Mouse (Mus musculus) olfactory bulb, adult 2 months (tissue): ENCODE data around the gene Ginm1. TPM values are rescaled to one million over a fixed set of nuclear protein-coding genes. Genes with fewer than 3 reads are reported as not detected.

Experiments used
- H3K27ac ChIP-seq: fragments of 200-500 bp; 2 replicates; pipeline ENCODE4 v1.5.1; 2012; ENCODE audit warnings: low read depth, low read length; ENCODE audit not compliant: insufficient read depth
- H3K4me1 ChIP-seq: fragments of 200-500 bp; 2 replicates; pipeline ENCODE4 v1.6.1; 2012; ENCODE audit warnings: low read length; ENCODE audit not compliant: control insufficient read depth, insufficient read depth
- H3K4me3 ChIP-seq: fragments of 200-500 bp; 2 replicates; pipeline ENCODE4 v1.5.1; 2012; ENCODE audit warnings: mild to moderate bottlenecking, low read depth, low read length, moderate library complexity; ENCODE audit not compliant: insufficient read depth
- CTCF ChIP-seq: fragments of 200-500 bp; IDR thresholded peaks from 2 replicates; pipeline ENCODE4 v1.5.1; 2012; ENCODE audit warnings: low read depth, mild to moderate bottlenecking, low read length, moderate library complexity; ENCODE audit not compliant: insufficient read depth
- POLR2A ChIP-seq: fragments of 200-500 bp; IDR thresholded peaks from 2 replicates; pipeline ENCODE4 v1.6.1; 2012; ENCODE audit warnings: mild to moderate bottlenecking, low read depth, low read length, moderate library complexity; ENCODE audit not compliant: insufficient read depth
- WGBS: fragments of 180-500 bp; shearing (Covaris S2); methylation state at CpG from one replicate; pipeline ENCODE4 v1.1.7; 2018; 5-methylcytosine and 5-hydroxymethylcytosine counted together
- polyA plus RNA-seq: library from polyadenylated mRNA; stranded (reverse); fragments of >200 nt; gene quantifications from 2 replicates; pipeline ENCODE4 v1.2.4, GENCODE M21; 2012; ENCODE audit warnings: low replicate concordance; ENCODE audit not compliant: missing spikeins, insufficient read depth, insufficient read length

Gene Ginm1
- polyA plus RNA-seq, 1 experiment: not detected

- H3K4me1 ChIP-seq: peaks cover 3% of the 10 kb centered on the region; the same call in 1 of the 2 replicates
- 78% methylated on average over 4 of the region's 4 CpGs for WGBS
- no peak for TF ChIP-seq CTCF
- no peak for TF ChIP-seq POLR2A
- H3K27ac ChIP-seq: no peak overlapping the region
- no peak overlapping the region for H3K4me3 ChIP-seq
Observed at GRCm38 (mm10) chr10:7819603-7820002, 27.0 kb upstream of the Ginm1 start.

GRCm38 (mm10) chr10:7819156-7819555 lies 26.5 kb upstream of the Ginm1 start:
- WGBS: 46% methylated on average over 4 of the region's 4 CpGs
- TF ChIP-seq CTCF (no peak), POLR2A (no peak)
- H3K4me3 ChIP-seq: no peak overlapping the region
- H3K27ac ChIP-seq: no peak overlapping the region
- H3K4me1 ChIP-seq: peaks cover 3% of the 10 kb centered on the region; the same call in 1 of the 2 replicates

DNA sequence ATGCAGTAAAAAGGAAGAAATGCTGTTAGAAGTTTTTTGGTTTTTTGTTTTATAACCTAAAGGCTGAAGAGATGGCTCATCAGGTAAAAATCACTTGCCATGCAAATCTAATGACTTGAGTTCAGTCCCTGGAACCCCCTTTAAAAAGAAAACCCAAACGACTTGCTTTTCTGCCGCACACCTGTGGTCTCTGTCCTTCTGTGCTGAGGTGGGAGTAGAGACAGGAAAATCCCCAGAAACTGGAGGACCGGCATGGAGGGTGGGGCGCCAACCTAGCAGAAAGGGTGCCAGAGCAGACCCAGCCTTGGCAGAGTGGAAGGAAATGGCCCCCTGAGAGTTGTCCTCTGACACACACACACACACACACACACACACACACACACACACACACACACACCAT lies 26.1 kb upstream of the Ginm1 start:
- H3K27ac ChIP-seq: no peak overlapping the region; the same call in 1 of the 2 replicates
- no peak overlapping the region for H3K4me3 ChIP-seq
- WGBS: 75% methylated on average over 4 of the region's 4 CpGs
- peaks cover 3% of the 10 kb centered on the region; the same call in 1 of the 2 replicates for H3K4me1 ChIP-seq
- TF ChIP-seq CTCF: no peak
- no peak for TF ChIP-seq POLR2A

GRCm38 (mm10) chr10:7816476-7816875 lies 23.9 kb upstream of the Ginm1 start:
- TF ChIP-seq POLR2A (no peak), CTCF (no peak)
- H3K4me1 ChIP-seq: peaks cover 3% of the 10 kb centered on the region; the same call in 1 of the 2 replicates
- no peak overlapping the region for H3K4me3 ChIP-seq
- WGBS: 92% methylated on average over 2 of the region's 2 CpGs
- H3K27ac ChIP-seq: no peak overlapping the region

DNA sequence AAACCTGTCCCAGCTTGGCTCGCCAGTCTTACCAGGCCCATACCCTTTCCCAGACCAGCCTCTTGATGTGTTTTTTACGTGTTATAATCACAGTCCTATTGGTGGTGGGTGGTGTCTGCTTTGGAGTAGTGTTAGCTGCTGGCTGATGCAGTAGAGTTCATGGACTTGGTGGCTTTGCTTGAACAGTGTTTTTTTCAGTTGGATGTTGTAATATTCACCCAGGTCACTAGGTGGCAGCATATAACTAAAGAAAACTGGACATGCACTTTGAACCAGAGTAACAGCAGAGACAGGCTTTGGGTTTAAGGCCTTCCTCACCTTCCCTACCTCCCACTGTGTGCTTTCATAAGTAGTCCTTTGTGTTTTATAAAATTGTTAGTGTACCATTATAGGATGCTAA lies 17.3 kb upstream of the Ginm1 start:
- TF ChIP-seq CTCF: no peak
- TF ChIP-seq POLR2A: no peak
- 42% methylated on average over 2 of the region's 2 CpGs for WGBS
- no peaks in the 10 kb centered on the region for H3K4me1 ChIP-seq
- H3K27ac ChIP-seq: no peak overlapping the region
- H3K4me3 ChIP-seq: no peak overlapping the region

DNA sequence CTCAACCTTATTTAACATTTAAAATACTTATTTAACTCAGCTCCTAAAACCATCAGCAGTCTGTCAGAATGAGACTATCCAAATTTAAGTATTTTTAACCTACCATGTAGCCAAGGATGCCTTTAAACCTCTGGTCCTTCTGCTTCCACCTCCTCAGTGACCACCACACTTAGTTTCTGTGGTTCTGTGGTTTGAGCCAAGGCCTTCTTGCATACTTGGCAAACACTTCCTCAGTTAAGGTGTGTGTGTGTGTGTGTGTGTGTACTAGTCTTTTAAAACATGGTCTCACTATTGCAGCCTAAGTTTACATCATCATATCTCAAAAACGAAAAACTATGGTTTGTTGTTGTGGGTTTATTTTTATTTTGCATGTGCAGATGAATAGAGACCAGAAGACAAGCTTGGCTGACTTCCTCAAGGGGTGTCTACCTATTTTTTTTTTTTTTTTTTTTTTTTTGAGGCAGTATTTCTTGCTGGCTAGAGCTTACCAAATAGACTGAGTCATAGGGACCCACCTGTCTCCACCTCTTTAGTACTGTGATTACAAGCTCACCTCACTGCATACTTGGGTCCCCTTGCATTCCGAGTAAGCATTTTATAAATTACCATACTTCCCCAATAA lies 10.0 kb upstream of the Ginm1 start:
- WGBS: 90% methylated on average over 2 of the region's 2 CpGs
- Histone ChIP-seq H3K4me3 (no peak overlapping the region), H3K27ac (no peak overlapping the region), H3K4me1 (no peaks in the 10 kb centered on the region)
- no peak for TF ChIP-seq POLR2A
- TF ChIP-seq CTCF: no peak

GRCm38 (mm10) chr10:7801258-7801657 lies 8.6 kb upstream of the Ginm1 start:
- WGBS: 89% methylated on average over 3 of the region's 3 CpGs
- Histone ChIP-seq H3K4me3 (no peak overlapping the region), H3K4me1 (no peaks in the 10 kb centered on the region), H3K27ac (no peak overlapping the region)
- no peak for TF ChIP-seq POLR2A
- no peak for TF ChIP-seq CTCF

DNA sequence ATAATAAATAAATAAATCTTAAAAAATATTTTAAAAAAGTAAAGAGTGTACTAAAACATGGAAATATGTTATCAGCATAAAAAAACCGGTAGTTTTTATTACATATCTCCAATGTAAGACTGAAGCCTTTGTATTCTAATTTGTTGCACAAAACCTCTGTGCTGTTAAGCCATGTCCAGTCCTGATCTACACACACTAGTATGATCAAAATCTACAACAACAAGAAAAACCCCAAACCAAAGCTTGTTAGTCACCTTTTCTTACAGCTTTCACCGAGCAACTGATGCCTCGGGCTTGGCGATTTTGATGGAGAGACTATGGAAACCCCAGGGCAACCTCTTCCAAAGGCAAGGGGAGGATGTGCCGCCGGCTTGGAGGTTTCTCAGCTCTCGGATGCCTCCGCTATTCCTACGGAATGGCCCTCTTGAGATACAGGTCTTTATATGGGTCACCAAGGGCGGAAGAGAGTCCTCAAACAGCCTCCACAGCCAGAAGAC lies 322 bp downstream of the Ginm1 start:
- TF ChIP-seq POLR2A (no peak), CTCF (no peak)
- Histone ChIP-seq H3K27ac (0 out of 2 replicates have a peak overlapping the region, but pooled peaks have one; percentile 16), H3K4me3 (peak overlapping the region; percentile 70), H3K4me1 (peaks cover 2% of the 10 kb centered on the region)
- WGBS: 1% methylated on average over 10 of the region's 10 CpGs

DNA sequence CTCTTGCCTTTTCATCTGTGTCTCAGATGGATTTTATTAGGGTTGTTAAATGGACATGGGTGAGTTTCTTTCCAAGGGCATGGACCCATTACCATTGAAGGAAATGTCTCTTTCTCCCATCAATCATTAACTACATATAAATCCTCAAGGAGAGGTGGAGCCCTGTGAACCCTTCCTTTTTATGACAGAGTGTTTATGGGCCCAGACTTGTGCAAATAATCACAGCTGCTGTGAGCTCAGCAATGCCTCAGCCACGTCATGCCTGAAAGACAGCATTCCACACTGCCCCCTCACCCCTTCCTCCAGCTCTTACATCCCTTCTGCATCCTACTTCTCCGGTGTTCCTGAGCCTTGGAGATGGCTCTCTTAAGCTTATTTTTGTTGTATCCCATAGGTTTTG lies 5.3 kb downstream of the Ginm1 start:
- no peak overlapping the region for H3K4me3 ChIP-seq

More for the DNA sequence above, 5.3 kb downstream of the Ginm1 start:
- 55% methylated on average over 2 of the region's 2 CpGs for WGBS
- Histone ChIP-seq H3K27ac (no peak overlapping the region), H3K4me1 (no peaks in the 10 kb centered on the region)
- TF ChIP-seq POLR2A: no peak
- TF ChIP-seq CTCF: no peak
